Mouse (Mus musculus) activated CD4-positive, CD25-positive, alpha-beta regulatory T cell, adult 4 months (primary cell): ENCODE results near the gene Fam183b. TPM values are rescaled to one million over a fixed set of nuclear protein-coding genes. Genes with fewer than 3 reads are reported as not detected.
A peak's percentile ranks its signal among the peaks of the same experiment; 100 is the strongest.
"Not testable (repeated sequence)": the region's sequence is repeated elsewhere in the genome, so short reads cannot be mapped to it uniquely, and the experiment has no call there.

Experiments used
- ATAC-seq: one replicate; pipeline ENCODE4 v1.8.0; 2017
- polyA plus RNA-seq, 2 experiments: library from polyadenylated mRNA; unstranded; fragments of 100-300 nt; shearing (Covaris generic); gene quantifications; one replicate each; pipeline ENCODE4 v1.2.1; 2017

Fam183b gene
- not detected for polyA plus RNA-seq

DNA sequence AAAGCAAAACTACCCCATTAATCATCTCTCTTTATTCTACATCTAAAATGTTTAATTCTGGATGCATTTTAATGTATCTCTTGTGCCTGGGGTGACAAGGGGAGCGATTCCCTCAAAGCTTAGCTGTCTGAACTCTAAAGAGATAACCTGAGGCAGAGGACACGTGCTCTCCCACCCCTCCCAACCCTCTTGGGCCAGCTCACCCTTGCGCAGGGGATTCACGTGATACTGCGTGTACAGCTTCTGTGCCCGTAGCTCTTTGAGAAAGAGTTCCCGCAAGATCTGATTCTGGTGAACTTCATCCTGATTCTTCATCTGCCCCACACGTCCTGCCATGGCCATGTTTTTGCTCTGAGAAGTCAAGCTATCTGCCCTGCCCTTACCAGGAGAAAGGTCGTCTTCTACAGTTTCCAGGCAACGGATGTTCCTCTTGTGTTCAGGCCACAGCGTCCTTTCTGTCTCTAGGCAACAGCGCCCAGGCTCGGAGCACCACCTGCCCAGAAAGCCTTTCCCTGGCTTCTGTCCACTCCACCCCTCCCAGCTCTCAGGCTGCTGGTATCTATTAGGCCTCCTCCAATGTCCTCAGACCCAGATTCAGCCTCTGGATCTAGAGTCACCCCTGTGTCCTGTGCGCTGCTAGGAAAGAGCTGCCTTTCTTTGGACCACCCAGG lies at the start of gene Fam183b:
Fam183b (minus strand) TSS at position 403 of the 671 bp plus-strand sequence.
- no peak for ATAC-seq

DNA sequence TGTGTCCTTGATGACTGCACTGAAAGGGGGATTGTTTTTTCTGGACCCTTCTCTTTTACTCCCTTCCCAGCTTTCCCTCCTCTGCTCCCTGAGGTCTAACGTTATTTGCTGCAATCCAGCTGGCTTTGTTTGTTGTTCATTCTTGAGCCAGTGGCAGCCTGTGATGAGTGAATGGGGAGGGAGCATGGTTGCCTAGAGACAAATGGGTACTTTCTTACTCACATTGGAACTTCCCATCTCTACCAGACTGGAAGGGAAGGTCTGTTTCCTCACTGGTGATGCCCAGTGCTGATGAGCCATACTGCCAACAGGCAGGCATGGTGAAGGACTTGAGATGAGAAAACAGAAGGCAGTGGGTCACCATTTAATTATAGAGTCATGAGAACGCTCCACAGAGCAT lies 48.0 kb upstream of the Fam183b start:
- ATAC-seq: no peak

DNA sequence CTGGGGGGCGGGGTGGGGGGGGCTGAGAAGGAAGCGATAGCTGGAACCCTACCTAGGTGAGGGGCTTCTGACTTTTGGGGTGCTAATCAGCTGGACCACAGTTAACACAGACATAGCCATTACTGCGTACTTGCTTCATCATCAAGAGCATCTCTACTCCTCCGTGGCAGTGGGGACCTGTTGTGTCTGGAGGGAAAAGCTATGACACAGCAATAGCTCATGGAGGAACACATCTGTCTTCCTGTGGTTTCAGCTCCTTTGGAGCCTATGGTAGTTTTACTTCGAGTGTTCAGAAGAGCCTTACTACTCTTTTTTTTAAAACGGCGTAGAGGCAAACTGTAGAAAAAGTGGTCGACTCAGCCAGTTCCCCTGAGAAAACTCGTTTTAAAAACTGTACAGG lies 45.9 kb upstream of the Fam183b start:
- ATAC-seq: no peak

DNA sequence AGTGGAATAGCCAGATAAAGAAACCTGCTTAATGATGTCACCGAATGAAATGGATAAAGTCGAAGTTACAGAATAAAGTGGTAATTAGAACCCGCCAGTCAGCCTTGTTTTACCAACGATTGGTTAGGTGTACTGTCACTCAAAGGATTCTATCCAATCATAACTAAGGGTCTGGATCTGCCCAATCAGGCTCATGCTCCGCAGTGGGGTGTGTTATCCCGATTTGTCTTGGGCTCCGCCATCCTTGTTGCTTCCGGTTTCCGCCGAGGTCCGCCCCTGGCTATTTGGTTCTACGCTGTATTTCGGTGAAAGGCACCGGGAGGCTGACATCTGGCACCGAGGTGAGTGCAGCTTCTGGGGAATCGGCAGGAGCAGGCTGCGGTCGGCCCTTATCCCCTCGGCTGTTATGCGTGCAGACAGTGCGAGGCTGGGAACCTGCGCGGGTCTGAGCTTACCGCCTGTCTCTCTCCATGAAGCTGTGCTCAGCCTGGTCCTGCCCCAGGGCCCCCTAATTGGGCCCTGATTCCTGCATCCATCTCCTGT lies 45.2 kb upstream of the Fam183b start, which contains the start of gene Gm12258:
Gm12258 (plus strand) TSS at position 240 of the 543 bp plus-strand sequence.
- peak; percentile 100 for ATAC-seq

DNA sequence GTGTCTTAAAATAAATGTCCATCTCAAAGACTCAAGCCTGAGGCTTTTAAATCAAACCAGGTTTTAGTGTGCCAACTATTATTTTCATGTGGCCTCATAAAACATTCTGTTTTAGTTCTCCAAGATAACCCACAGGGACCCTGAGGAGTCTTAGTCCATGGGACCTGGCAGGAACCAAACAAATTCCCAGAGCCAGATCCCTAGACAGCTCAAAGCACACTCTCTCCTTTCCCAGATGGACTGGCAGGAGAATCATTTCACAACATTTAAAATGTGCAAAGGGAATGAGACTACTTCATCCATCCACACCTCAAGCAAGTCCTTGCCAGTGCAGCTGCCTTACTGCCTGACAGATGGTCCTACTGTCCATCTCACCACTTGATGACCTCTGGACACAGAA lies 37.2 kb upstream of the Fam183b start, which contains the start of gene Olfr311:
Olfr311 (plus strand) TSS at position 301 of the 400 bp plus-strand sequence.
- ATAC-seq: not testable (repeated sequence)

DNA sequence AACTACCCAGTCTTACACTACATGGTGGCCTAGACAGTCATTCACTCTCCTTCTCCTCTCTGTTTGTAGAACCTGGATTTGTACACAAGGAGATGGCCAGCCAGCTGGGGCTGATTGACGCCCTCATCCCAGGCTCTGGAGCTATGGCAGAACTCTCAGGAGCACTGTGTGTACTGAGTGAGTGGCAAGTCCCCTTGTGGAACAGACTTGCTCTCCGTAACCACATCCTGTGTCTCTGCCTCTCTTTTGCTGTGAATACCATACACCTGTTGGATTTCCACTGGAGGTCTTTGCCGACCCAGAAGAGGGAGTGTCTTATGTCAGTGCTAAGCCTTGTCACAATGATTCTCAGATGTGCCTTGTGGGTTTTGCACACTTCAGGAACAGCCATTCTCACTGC lies 30.8 kb upstream of the Fam183b start:
- not testable (repeated sequence) for ATAC-seq

DNA sequence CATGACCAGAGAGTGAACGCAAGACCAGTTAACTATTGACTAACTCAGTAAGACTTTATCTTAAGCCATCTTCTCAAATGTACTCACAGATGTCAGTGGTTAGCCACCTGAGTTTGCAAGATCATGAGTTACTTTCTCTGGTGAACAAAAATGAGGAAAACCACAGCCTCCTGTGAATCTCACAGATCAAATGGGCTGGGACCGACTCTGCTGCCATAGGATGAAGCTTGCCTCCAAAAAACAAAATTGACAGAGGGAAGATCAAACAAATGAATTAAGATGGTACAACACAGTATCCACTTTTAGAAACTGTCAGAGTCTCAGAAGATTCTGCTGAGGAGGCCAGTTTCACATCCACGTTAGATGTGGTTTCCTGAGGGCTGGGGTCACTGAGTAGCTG lies 28.0 kb upstream of the Fam183b start:
- no peak for ATAC-seq

DNA sequence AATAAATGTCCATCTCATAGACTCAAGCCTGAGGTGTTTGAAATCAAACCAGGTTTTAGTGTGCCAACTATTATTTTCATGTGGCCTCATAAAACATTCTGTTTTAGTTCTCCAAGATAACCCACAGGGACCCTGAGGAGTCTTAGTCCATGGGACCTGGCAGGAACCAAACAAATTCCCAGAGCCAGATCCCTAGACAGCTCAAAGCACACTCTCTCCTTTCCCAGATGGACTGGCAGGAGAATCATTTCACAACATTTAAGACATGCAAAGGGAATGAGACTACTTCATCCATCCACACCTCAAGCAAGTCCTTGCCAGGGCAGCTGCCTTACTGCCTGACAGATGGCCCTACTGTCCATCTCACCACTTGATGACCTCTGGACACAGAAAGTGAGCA lies 27.2 kb upstream of the Fam183b start, which contains the start of gene Olfr312:
Olfr312 (plus strand) TSS at position 301 of the 400 bp plus-strand sequence.
- not testable (repeated sequence) for ATAC-seq

DNA sequence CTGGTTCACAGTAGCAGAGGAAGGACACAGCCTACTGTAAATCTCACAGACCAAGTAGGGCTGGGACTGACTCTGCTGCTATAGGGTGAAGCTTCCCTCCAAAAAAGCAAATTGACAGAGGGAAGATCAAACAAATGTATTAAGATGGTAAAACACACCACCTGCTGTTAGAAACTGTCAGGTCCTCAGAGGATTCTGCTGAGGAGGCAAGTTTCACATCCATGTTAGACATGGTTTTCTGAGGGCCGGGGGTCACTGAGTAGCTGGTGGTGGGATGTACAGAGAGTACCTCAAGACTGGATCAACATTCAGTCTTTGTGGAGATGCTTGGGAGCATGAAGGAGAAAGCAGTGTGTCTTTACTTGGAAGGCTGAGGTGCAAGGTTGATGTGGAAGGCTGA lies 13.9 kb upstream of the Fam183b start:
- ATAC-seq: no peak

DNA sequence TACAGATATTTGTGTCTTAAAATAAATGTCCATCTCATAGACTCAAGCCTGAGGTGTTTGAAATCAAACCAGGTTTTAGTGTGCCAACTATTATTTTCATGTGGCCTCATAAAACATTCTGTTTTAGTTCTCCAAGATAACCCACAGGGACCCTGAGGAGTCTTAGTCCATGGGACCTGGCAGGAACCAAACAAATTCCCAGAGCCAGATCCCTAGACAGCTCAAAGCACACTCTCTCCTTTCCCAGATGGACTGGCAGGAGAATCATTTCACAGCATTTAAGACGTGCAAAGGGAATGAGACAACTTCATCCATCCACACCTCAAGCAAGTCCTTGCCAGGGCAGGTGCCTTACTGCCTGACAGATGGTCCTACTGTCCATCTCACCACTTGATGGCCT lies 12.9 kb upstream of the Fam183b start, which contains the start of gene Olfr313:
Olfr313 (plus strand) TSS at position 301 of the 400 bp plus-strand sequence.
- ATAC-seq: not testable (repeated sequence)

DNA sequence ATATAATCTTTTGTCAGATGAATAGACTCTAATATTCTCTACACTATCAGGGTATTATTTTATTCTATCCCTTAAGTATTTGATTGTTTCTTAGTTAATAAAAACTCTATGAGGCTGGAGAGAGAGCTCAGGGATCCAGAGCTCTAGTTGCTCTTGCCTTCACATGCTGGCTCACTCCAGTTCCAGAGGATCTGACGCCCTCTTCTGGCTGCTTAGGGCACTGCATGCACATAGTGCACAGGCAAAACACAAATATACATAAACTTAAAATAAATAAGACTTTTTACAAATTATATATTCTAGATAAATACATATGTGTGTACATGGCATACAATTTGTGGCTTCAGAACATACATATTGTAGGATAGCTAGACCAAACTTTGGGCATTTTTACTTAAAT lies 10.2 kb upstream of the Fam183b start:
- ATAC-seq: no peak

DNA sequence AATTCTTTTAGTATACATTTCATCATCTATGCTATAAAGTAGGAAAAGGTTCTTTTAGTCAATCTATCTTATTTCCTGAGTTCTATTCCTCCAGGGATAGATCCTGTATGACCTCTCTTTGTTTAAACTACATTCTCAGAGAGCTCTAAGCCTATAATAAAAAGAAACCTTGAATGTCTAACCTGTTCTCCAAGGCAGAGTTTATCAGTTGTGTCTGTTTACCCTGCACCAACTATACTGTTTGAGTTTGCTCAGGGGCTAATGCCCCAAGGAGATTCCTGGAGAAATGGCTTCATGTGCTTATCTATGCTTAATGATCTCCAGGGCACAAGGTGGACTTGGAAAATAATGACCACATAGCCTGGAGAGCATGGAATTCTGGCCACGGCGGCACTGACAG lies 2.6 kb upstream of the Fam183b start:
- no peak for ATAC-seq

DNA sequence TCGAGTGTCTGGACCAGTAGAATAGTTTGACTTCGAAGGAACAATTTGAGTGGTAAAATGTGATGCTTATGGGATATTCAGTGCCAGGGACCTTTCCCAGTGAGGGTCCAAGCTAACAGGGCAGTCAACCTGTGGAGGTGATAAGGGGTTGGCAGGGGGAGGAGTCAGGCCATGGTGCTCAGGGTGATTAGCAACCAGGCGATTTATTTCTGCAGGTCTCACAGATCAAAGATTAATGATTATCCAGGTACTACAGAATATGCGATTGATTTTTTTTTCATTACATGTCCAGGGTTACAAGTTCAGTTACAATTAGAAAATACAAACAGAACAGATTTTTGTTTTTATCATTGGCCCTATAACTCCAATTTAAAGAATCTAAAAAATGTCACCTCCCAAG lies 2.1 kb upstream of the Fam183b start:
- no peak for ATAC-seq

DNA sequence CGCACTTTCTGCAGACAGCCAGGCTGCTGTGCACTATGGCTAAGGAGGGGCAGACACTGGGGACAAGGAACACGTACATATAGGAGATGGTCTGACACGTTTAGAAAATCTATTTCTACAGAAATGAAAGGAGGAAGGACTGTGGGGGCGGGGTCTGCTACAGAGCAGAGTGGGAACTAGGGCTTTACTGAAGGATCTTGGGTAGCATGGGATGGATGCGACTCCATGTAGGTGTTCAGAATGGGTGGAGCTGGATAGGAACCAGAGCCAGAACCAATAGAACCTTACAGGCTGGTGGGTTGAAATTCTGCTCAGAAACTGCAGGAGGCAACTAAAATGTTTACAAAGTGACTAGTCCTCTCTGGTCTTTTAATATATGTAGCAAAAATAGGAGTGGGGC lies 2.0 kb downstream of the Fam183b start:
- no peak for ATAC-seq

DNA sequence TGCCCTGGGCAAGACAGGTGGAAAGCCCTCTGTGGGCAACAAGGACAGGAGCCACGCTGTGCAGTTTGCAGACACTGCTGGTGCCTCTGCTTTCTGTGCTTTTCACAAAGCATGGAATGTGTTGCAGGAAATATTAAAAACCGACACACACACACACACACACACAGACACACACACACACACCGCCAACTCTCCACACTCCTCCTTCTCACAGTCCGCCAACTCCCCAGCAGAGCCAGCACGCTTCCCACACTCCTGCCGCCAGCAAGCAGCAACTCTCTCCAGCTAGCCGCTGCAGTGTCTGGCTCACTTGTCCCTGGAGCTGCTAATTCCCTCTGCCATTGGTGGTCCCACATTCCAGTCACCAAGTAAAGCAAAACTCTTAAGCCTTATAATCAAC lies 4.9 kb downstream of the Fam183b start:
- no peak for ATAC-seq

DNA sequence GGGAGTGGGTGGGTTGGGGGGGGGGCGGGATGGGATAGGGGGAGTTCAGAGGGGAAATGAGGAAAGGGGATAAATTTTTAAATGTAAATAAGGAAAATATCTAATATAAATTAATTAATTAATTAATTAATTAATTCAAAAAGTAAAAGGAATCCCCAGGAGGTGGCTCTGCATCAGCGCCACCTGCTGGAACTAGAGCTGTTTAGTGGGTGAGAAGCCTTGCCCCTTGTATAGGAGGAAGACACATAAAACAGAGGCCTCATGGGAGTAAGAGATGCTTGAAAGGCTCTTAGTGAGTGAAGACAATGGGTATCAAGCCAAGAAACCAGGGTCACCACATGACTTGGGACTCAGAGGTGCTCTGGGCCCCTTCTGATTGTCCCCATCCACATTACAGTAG lies 5.9 kb downstream of the Fam183b start:
- no peak for ATAC-seq

DNA sequence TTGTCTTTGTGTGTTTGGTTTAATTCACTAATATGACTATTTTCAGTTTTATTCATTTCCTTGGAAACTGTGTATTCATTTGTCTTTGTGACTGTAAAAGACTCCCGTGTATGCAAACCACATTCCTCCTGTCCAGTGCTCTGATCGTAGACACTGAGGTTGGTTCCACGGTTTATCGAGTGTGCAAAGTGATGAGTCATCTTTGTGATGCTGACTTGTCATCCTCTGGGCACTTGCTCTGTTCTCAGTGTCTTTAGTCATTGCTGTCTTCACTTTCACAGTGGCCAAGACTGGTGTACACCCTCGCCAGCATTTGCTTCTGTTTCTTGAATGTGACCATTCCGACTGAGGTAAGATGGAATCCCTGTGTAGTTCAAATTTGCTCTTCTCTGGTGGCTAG lies 11.1 kb downstream of the Fam183b start:
- ATAC-seq: no peak

DNA sequence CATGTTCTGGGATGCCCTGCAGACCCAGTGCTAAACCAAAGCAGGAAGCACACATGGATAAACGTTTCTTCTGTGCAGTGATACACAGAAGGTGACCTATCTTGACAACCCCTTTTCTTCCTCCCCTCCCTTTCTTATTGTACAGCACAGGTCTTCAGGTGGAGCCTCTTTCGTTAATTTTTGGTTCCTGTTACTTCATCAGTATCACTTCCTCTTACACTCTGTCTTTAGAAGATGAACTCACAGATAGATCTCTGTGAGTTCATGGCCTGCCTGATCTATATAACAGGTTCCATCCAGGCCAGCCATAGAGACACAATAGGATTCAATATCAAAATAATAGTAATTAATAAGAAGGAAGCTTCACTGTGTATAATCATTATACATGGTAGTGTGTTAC lies 11.7 kb downstream of the Fam183b start:
- ATAC-seq: no peak

DNA sequence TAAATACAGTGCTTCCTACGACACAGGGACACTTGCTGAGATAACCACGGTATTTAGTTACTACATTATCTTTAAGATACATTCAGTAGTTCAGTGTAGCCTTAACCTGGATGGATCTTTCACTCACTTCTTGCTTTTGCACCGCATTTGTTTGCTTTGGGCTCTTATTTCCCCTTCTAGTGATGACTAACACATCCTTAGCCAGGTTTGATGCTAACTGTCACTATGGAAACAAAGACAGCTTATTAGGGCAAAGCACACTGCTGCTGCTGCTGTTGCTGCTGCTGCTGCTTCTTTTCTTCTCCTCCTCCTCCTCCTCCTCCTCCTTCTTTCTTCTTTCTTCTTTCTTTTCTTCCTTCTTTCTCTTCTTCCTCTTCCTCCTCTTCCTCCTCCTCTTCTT lies 12.2 kb downstream of the Fam183b start:
- ATAC-seq: no peak

DNA sequence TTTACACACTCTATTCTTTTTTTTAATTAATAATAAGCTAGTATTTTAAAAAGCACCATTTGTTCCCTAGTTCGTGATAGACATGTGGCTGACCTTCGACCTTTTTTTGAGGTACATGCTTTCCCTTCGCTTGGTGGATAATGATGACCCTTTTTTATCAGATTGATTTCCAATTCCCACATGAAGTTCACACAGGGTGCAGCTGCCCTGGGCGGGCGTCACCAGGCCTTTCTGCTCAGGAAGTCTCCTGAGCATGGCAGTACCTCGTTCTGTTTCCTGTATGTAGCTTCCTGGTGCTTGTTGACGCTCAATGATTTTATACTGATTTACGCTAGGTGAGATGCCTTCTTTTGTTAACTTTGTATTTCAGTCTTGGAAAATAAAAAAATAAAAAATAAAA lies 13.4 kb downstream of the Fam183b start:
- no peak for ATAC-seq

DNA sequence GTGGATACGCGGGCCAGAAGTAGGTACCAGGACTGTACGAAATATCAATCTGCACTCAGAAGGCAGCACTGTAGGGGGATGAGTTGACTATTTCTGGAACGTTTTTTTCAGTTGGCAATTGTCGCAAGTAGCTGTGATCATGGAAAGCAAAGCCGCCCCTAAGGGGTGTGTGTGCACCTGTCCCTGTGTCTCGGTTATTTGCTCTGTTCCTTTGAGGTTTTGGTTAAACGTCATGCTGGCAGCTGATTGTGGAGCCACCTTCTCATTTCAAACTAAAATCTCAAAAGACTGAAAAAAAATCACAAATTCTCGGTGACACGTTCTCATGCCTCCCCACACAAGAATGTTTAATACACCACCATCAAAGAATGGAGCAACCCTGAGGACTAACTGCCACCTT lies 14.1 kb downstream of the Fam183b start:
- no peak for ATAC-seq

DNA sequence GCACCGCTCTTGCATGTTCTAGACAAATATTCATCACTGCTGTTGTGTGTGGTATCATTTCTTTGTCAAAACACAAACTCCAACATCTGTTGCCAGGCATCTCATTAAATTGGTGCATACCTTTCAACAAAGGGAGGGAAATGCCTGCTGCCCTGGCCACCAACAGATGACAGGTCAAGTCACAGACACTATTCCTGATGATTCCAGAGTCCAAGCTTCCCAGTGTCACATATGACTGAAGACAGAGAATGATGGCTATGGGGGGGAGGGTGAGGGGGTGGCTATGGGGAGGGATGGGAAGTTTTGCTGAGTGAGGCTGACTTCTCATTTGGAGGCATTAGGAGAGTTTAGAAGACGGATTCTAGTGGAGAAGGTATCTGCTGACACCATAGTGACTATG lies 17.6 kb downstream of the Fam183b start:
- no peak for ATAC-seq

DNA sequence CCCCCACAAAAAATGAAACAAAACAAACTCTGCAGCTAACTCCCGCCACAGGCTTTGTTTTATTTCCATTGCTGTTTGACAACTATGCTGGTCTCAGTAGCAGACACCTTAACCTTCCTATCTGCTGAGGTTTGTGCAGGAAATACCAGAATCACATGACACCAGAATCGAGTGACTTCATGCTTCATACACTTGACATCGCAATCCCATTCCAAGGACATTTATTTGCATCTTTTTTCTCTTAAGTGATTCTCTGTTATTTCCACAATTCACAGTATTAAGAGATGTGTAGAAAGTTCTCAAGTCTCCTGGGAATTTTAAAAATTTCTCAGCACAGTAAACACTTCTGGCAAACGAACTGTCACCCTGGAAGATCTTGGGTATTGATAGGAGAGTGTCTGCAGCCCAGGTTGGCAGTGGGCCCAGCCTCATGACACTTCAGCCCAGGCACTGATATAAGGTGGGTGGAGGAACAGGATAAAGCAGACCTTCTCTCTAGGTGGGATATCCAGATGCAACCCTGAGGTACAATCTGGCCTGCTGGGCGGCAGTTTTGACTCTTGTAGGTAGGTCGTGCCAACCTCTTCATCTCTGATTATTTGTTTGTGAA lies 19.2 kb downstream of the Fam183b start, which contains the start of gene Olfr314:
Olfr314 (plus strand) TSS at position 473 of the 610 bp plus-strand sequence.
- no peak for ATAC-seq

DNA sequence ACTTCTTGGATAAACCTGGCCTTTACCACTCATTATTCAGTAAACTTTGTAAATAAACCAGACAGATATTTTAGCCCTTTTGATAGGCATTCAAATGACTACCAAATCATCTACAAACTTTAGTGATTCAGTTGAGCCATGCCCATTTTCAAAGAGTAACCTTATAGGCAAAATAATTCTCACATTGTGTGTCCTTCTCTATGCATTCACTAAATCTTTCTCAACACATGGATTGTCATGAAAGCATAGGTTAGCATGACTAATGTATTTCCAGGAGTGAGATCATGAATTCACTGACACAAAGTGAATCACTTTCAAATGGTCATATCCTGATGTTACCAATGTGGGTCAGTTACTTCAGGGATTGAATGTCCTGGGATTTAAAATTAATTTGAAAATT lies 28.9 kb downstream of the Fam183b start, which contains the start of gene Olfr315:
Olfr315 (plus strand) TSS at position 301 of the 400 bp plus-strand sequence.
- ATAC-seq: no peak
